Mouse (Mus musculus) embryonic fibroblast, embryonic 13.5 days (primary cell): ENCODE measurements around the gene Ptov1.
A peak's percentile ranks its signal among the peaks of the same experiment; 100 is the strongest.

Source experiments
- CTCF ChIP-seq: IDR thresholded peaks from 2 replicates; pipeline ENCODE4 v1.5.1; 2011; ENCODE audit warnings: mild to moderate bottlenecking, control low read depth, low read length, moderate library complexity, borderline replicate concordance; ENCODE audit not compliant: insufficient read depth
- POLR2A ChIP-seq: IDR thresholded peaks from 2 replicates; pipeline ENCODE4 v1.6.1; 2011; ENCODE audit warnings: low read depth, mild to moderate bottlenecking, control low read depth, low read length, moderate library complexity

DNA sequence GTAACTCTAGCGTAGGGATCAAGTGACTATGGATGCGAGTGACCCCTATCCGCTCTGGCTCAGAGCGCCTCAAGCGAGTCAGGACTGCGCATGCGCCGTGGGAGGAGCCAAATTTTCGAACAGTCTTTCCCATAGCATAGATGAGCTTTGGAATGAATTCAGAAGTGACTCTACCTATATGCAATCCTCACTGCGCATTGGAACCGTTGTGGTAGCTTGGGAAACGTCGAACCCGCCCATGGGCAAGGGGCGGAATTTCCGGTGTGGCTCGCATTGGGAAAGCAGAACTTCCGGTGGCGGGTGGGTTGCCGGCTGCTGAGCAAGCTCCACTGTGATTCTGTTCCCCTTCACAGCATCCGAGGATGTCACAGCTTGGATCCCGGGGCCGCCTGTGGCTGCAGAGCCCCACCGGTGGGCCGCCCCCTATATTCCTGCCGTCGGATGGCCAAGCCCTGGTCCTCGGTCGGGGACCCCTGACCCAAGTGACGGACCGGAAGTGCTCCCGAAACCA is 12.5 kb downstream of the Ptov1 start, which contains the start of gene Pnkp:
- peak; percentile 67 for TF ChIP-seq POLR2A
- no peak for TF ChIP-seq CTCF
